Mouse (Mus musculus): ENCODE data around the gene Rab9. TPM values are rescaled to one million over a fixed set of nuclear protein-coding genes. Genes with fewer than 3 reads are reported as not detected.
A peak's percentile ranks its signal among the peaks of the same experiment; 100 is the strongest.
"Not testable (repeated sequence)": the region's sequence is repeated elsewhere in the genome, so short reads cannot be mapped to it uniquely, and the experiment has no call there.

Gene Rab9
- 1.7 and 2.3 TPM in 2 replicates for polyA plus RNA-seq (2012; rRNA removed)

DNA sequence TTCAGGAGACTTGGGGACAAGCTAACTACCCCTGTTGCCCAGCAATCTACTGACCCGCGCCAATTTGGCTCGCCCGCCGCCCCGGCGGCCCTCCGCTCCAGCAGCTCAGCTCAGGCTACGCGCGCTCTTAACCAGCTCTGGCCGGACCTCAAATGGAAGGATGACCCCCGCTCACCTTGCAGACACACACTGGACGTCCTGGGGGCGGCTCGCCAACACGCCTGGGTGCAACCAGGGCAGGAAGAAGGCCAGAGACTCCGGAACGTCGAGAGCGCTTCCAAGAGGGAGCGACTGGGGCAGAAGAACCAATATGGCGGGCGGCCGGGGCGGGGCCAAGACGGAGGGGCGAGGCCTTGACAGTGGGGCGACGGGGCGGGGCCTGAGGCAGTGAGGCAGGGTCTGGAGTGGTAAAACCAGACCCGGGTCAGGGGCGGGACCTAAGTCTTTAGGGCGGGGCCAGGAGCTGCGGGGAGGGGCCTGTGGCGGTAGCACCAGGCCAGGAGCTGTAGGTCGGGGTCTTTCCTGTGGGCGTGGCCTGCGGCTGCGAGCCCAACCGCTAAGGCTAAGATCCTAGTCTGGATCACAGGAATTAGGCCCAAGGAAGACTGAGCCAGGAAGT, at the start of gene Rab9:
Gene Rab9, minus strand, starts transcription at position 503 of the 619 bp plus-strand sequence.
- peak within 1 kb of the TSS; percentile 92 for H3K27ac ChIP-seq (ENCODE audit: insufficient read depth, low read depth, low read length)
- H3K36me3 ChIP-seq (ENCODE audit: control insufficient read depth, insufficient read depth, low read length) = peaks cover 3% of the 10 kb centered on the region; the same call in 1 of the 2 replicates
- H3K4me1 ChIP-seq (ENCODE audit: control insufficient read depth, insufficient read depth, insufficient read length, low read length) = peaks cover 4% of the 10 kb centered on the region; the same call in 1 of the 2 replicates
- TF ChIP-seq POLR2A (IDR thresholded peaks at IDR 0.05; ENCODE audit: low read depth, low read length) (peak; percentile 32; the same call in 1 of the 2 replicates), CTCF (IDR thresholded peaks at IDR 0.05; ENCODE audit: extremely low read depth, insufficient read length, insufficient replicate concordance, low read depth, low read length) (no peak)
- H3K4me3 ChIP-seq (ENCODE audit: low read depth, low read length) = peak within 1 kb of the TSS; percentile 98
- WGBS = 6% methylated on average over 41 of the region's 41 CpGs
- no peaks in the 10 kb centered on the region for H3K27me3 ChIP-seq (ENCODE audit: control insufficient read depth, insufficient read depth, low read length)

- 97% methylated on average over 3 of the region's 3 CpGs for WGBS
- no peaks in the 10 kb centered on the region; the same call in 1 of the 2 replicates for H3K4me1 ChIP-seq (ENCODE audit: control insufficient read depth, insufficient read depth, insufficient read length, low read length)
Observed at GRCm38 (mm10) chrX:166528126-166528525, 48.5 kb upstream of the Rab9 start.

DNA sequence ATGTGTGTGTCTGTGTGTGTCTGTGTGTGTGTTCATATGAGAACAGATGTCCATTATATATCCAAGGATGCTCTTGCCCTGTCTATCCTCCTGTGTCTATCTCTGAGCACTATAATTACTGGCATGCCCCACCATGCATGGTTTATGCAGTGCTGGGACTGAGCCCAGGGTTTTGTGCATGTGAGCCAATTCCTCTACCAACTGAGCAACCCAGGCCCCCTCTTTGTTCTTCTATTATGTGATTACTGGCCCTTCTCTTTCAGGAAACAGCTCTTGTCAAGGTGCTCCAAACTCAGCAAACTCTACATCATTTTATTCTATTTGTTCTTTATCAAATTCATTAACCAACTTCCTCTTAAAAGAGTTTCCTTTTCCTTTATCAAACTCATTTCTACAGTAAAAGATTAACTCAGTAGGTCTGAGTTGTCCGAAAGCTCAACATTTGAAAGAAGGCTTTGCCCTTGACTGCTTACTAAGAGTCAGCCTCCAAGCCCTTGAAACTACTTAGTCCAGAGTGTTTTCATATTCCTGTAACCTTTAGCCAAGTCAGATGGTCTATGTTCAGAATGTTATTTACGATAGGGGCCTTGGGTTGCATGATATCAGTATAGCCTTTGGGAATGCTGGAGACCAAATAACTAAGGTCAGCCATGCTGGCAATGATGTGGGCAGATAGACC, 46.1 kb upstream of the Rab9 start:
- no peaks in the 10 kb centered on the region for H3K27me3 ChIP-seq (ENCODE audit: control insufficient read depth, insufficient read depth, low read length)
- no peak for TF ChIP-seq CTCF (IDR thresholded peaks at IDR 0.05; ENCODE audit: extremely low read depth, insufficient read length, insufficient replicate concordance, low read depth, low read length)
- no peak for TF ChIP-seq POLR2A (IDR thresholded peaks at IDR 0.05; ENCODE audit: low read depth, low read length)
- H3K36me3 ChIP-seq (ENCODE audit: control insufficient read depth, insufficient read depth, low read length) = no peaks in the 10 kb centered on the region
- H3K4me1 ChIP-seq (ENCODE audit: control insufficient read depth, insufficient read depth, insufficient read length, low read length) = no peaks in the 10 kb centered on the region
- H3K4me3 ChIP-seq (ENCODE audit: low read depth, low read length) = no peak overlapping the region
- 43% methylated on average over 2 of the region's 2 CpGs for WGBS
- H3K27ac ChIP-seq (ENCODE audit: insufficient read depth, low read depth, low read length) = no peak overlapping the region

More at GRCm38 (mm10) chrX:166528126-166528525, 48.5 kb upstream of the Rab9 start:
- TF ChIP-seq POLR2A (IDR thresholded peaks at IDR 0.05; ENCODE audit: low read depth, low read length) = no peak
- TF ChIP-seq CTCF (IDR thresholded peaks at IDR 0.05; ENCODE audit: extremely low read depth, insufficient read length, insufficient replicate concordance, low read depth, low read length) = no peak
- Histone ChIP-seq H3K36me3 (ENCODE audit: control insufficient read depth, insufficient read depth, low read length) (no peaks in the 10 kb centered on the region), H3K27me3 (ENCODE audit: control insufficient read depth, insufficient read depth, low read length) (no peaks in the 10 kb centered on the region), H3K27ac (ENCODE audit: insufficient read depth, low read depth, low read length) (no peak overlapping the region), H3K4me3 (ENCODE audit: low read depth, low read length) (no peak overlapping the region)

DNA sequence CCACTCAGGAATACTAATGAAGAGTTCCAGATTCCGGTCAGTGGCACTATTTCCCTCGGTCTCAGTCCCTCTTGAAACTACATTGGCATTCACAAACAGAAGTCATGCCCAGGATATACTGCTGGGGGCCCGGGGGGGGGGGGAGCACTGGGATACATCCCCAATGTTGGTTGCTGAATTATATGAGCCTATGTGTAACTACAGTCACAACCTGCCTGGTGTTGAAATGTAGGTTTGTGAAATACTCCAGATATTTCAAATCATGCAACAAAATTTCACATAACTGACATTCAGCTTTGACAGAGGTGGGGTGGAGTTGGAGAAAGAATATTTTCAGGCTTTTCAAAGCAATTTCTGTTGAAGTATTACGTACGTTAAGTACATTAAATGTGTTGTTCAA, 41.1 kb upstream of the Rab9 start:
- Histone ChIP-seq H3K4me3 (ENCODE audit: low read depth, low read length) (no peak overlapping the region), H3K27me3 (ENCODE audit: control insufficient read depth, insufficient read depth, low read length) (no peaks in the 10 kb centered on the region), H3K27ac (ENCODE audit: insufficient read depth, low read depth, low read length) (no peak overlapping the region), H3K4me1 (ENCODE audit: control insufficient read depth, insufficient read depth, insufficient read length, low read length) (no peaks in the 10 kb centered on the region), H3K36me3 (ENCODE audit: control insufficient read depth, insufficient read depth, low read length) (no peaks in the 10 kb centered on the region)
- no peak for TF ChIP-seq CTCF (IDR thresholded peaks at IDR 0.05; ENCODE audit: extremely low read depth, insufficient read length, insufficient replicate concordance, low read depth, low read length)
- TF ChIP-seq POLR2A (IDR thresholded peaks at IDR 0.05; ENCODE audit: low read depth, low read length) = no peak
- 77% methylated on average over 5 of the region's 5 CpGs for whole genome bisulfite sequencing

- 74% methylated on average over 16 of the region's 16 CpGs for WGBS
- no peaks in the 10 kb centered on the region for H3K27me3 ChIP-seq (ENCODE audit: control insufficient read depth, insufficient read depth, low read length)
- no peaks in the 10 kb centered on the region for H3K36me3 ChIP-seq (ENCODE audit: control insufficient read depth, insufficient read depth, low read length)
- no peak within 1 kb of the TSS for H3K27ac ChIP-seq (ENCODE audit: insufficient read depth, low read depth, low read length)
- no peak for TF ChIP-seq CTCF (IDR thresholded peaks at IDR 0.05; ENCODE audit: extremely low read depth, insufficient read length, insufficient replicate concordance, low read depth, low read length)
- TF ChIP-seq POLR2A (IDR thresholded peaks at IDR 0.05; ENCODE audit: low read depth, low read length) = no peak
- no peak within 1 kb of the TSS for H3K4me3 ChIP-seq (ENCODE audit: low read depth, low read length)
- H3K4me1 ChIP-seq (ENCODE audit: control insufficient read depth, insufficient read depth, insufficient read length, low read length) = no peaks in the 10 kb centered on the region
Observed at GRCm38 (mm10) chrX:166518345-166518744, 38.7 kb upstream of the Rab9 start, which contains the start of gene Tceanc. Tceanc (minus strand) TSS chrX:166518567.

- Histone ChIP-seq H3K27ac (ENCODE audit: insufficient read depth, low read depth, low read length) (no peak overlapping the region), H3K27me3 (ENCODE audit: control insufficient read depth, insufficient read depth, low read length) (no peaks in the 10 kb centered on the region), H3K36me3 (ENCODE audit: control insufficient read depth, insufficient read depth, low read length) (no peaks in the 10 kb centered on the region), H3K4me1 (ENCODE audit: control insufficient read depth, insufficient read depth, insufficient read length, low read length) (no peaks in the 10 kb centered on the region), H3K4me3 (ENCODE audit: low read depth, low read length) (no peak overlapping the region)
- 79% methylated on average over 1 of the region's 1 CpGs for WGBS
- TF ChIP-seq CTCF (IDR thresholded peaks at IDR 0.05; ENCODE audit: extremely low read depth, insufficient read length, insufficient replicate concordance, low read depth, low read length) (no peak), POLR2A (IDR thresholded peaks at IDR 0.05; ENCODE audit: low read depth, low read length) (no peak)
Observed at GRCm38 (mm10) chrX:166516631-166517030, 37.0 kb upstream of the Rab9 start.

- 84% methylated on average over 3 of the region's 3 CpGs for WGBS
- Histone ChIP-seq H3K27ac (ENCODE audit: insufficient read depth, low read depth, low read length) (no peak overlapping the region), H3K36me3 (ENCODE audit: control insufficient read depth, insufficient read depth, low read length) (no peaks in the 10 kb centered on the region), H3K27me3 (ENCODE audit: control insufficient read depth, insufficient read depth, low read length) (no peaks in the 10 kb centered on the region), H3K4me1 (ENCODE audit: control insufficient read depth, insufficient read depth, insufficient read length, low read length) (no peaks in the 10 kb centered on the region), H3K4me3 (ENCODE audit: low read depth, low read length) (no peak overlapping the region)
- TF ChIP-seq CTCF (IDR thresholded peaks at IDR 0.05; ENCODE audit: extremely low read depth, insufficient read length, insufficient replicate concordance, low read depth, low read length) (no peak), POLR2A (IDR thresholded peaks at IDR 0.05; ENCODE audit: low read depth, low read length) (no peak)
Observed at GRCm38 (mm10) chrX:166515923-166516322, 36.3 kb upstream of the Rab9 start.

DNA sequence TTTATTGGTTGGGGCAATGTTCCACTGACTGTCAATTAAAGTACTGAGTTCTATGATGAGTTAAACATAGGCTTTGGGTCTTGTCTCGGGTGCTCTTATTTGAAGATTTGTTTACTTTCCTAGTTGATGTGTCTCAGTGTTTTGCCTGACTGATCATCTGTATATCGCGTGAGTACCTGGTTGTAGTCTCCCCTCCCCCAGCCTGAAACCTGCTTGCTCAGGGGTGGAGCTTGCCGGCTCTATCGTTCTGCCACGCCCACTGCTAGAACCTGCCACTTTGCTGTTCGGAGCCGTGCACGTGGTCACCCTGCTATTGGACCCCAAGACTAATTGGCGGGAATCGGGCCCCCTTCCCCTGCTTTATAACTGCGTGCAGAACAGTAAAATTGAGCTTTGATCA, 34.4 kb upstream of the Rab9 start:
- not testable (repeated sequence) for H3K4me1 ChIP-seq (ENCODE audit: control insufficient read depth, insufficient read depth, insufficient read length, low read length); H3K36me3 ChIP-seq (ENCODE audit: control insufficient read depth, insufficient read depth, low read length); H3K27me3 ChIP-seq (ENCODE audit: control insufficient read depth, insufficient read depth, low read length); H3K27ac ChIP-seq (ENCODE audit: insufficient read depth, low read depth, low read length)
- WGBS = 22% methylated on average over 12 of the region's 12 CpGs
- H3K4me3 ChIP-seq (ENCODE audit: low read depth, low read length) = peak overlapping the region; percentile 19; the same call in 1 of the 2 replicates
